Mouse (Mus musculus) liver, adult 2 months (tissue): Measurements from ENCODE around the gene Fam107b. TPM values are rescaled to one million over a fixed set of nuclear protein-coding genes. Genes with fewer than 3 reads are reported as not detected.

Source experiments
- DNase-seq: peaks from one replicate; pipeline ENCODE4 v3.0.0-alpha.2; 2011; ENCODE audit warnings: low read depth, low spot score; ENCODE audit errors: extremely low read depth
- H3K27ac ChIP-seq: fragments of 200-500 bp; replicated peaks from 2 replicates; pipeline ENCODE4 v1.5.1; 2012; ENCODE audit warnings: low read depth, mild to moderate bottlenecking, control low read depth, inconsistent platforms, low read length; ENCODE audit not compliant: insufficient read depth
- H3K27me3 ChIP-seq: fragments of 200-500 bp; 2 replicates; pipeline ENCODE4 v1.6.1; 2012; ENCODE audit warnings: mild to moderate bottlenecking, moderate library complexity, low read length, inconsistent platforms; ENCODE audit not compliant: control insufficient read depth, insufficient read depth
- H3K36me3 ChIP-seq: fragments of 200-500 bp; 2 replicates; pipeline ENCODE4 v1.6.1; 2012; ENCODE audit warnings: low read length, inconsistent platforms; ENCODE audit not compliant: control insufficient read depth, insufficient read depth
- H3K4me1 ChIP-seq: fragments of 200-500 bp; 2 replicates; pipeline ENCODE4 v1.6.1; 2011; ENCODE audit warnings: low read length; ENCODE audit not compliant: control insufficient read depth, insufficient read depth
- H3K4me3 ChIP-seq: fragments of 200-500 bp; 2 replicates; pipeline ENCODE4 v1.5.1; 2011; ENCODE audit warnings: low read depth, mild to moderate bottlenecking, control low read depth, low read length, moderate library complexity; ENCODE audit not compliant: insufficient read depth
- H3K79me2 ChIP-seq: fragments of 200-500 bp; 2 replicates; pipeline ENCODE4 v1.6.1; 2012; ENCODE audit warnings: inconsistent platforms, mild to moderate bottlenecking, low read length, moderate library complexity; ENCODE audit not compliant: control insufficient read depth, insufficient read depth
- H3K9ac ChIP-seq: fragments of 200-500 bp; 2 replicates; pipeline ENCODE4 v1.6.1; 2012; ENCODE audit warnings: low read depth, mild to moderate bottlenecking, control low read depth, inconsistent platforms, low read length
- CTCF ChIP-seq: fragments of 200-500 bp; IDR thresholded peaks from 2 replicates; pipeline ENCODE4 v1.5.1; 2011; ENCODE audit warnings: low read depth, low read length, control low read depth
- POLR2A ChIP-seq: fragments of 200-500 bp; IDR thresholded peaks from 2 replicates; pipeline ENCODE4 v1.6.1; 2011; ENCODE audit warnings: low read length, control low read depth; ENCODE audit not compliant: insufficient read depth; ENCODE audit errors: extremely low read depth
- WGBS: fragments of 180-500 bp; shearing (Covaris S2); methylation state at CpG from one replicate; pipeline ENCODE4 v1.1.7; 2018; 5-methylcytosine and 5-hydroxymethylcytosine counted together
- polyA plus RNA-seq: library from polyadenylated mRNA; depleted of rRNA; stranded (reverse); fragments of >200 nt; gene quantifications from 2 replicates; pipeline ENCODE4 v1.2.3, GENCODE M21; 2012
- total RNA-seq: library from RNA; depleted of rRNA; stranded (reverse); fragments of >200 nt; gene quantifications from 2 replicates; pipeline ENCODE4 v1.2.3, GENCODE M21; 2014

Gene Fam107b
- total and polyA plus RNA-seq, 2 experiments, result 13.7 to 68.6 TPM

DNA sequence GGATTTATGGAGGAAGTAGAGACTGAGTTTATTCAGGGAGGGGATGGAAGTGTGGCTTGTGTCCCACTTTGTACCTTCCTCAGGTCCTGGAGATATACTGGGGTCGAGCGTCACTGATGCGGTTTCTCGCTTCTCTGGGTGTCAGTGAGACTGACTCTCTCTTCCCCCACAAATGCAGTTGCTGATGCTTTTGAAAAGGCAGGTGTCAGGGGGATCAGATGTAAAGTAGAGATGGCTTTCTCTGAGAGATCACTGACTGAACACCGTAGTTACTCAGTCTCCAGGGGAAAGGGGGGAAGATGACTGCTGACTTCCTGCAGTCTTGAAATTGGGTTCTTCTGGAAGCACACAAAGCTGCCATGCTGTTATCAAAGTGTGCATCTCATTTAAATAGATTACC, 185.6 kb downstream of the Fam107b start:
- H3K27me3 ChIP-seq, result no peaks in the 10 kb centered on the region
- no peak overlapping the region for H3K27ac ChIP-seq
- no peaks in the 10 kb centered on the region for H3K36me3 ChIP-seq
- H3K4me1 ChIP-seq, result peaks cover 18% of the 10 kb centered on the region
- no peak for TF ChIP-seq CTCF
- TF ChIP-seq POLR2A, result no peak
- H3K4me3 ChIP-seq, result no peak overlapping the region
- H3K9ac ChIP-seq, result no peak overlapping the region
- peaks cover 40% of the 10 kb centered on the region; the same call in 1 of the 2 replicates for H3K79me2 ChIP-seq
- 95% methylated on average over 5 of the region's 5 CpGs for WGBS
- DNase-seq, result no peak

- Histone ChIP-seq H3K27ac (no peak overlapping the region), H3K9ac (no peak overlapping the region), H3K4me1 (peaks cover 18% of the 10 kb centered on the region), H3K79me2 (peaks cover 45% of the 10 kb centered on the region), H3K4me3 (no peak overlapping the region), H3K36me3 (no peaks in the 10 kb centered on the region), H3K27me3 (no peaks in the 10 kb centered on the region)
- DNase-seq, result no peak
- no peak for TF ChIP-seq POLR2A
- no peak; the same call in 1 of the 2 replicates for TF ChIP-seq CTCF
- 90% methylated on average over 6 of the region's 6 CpGs for WGBS
Measured at GRCm38 (mm10) chr2:3758406-3758805, 188.1 kb downstream of the Fam107b start.

DNA sequence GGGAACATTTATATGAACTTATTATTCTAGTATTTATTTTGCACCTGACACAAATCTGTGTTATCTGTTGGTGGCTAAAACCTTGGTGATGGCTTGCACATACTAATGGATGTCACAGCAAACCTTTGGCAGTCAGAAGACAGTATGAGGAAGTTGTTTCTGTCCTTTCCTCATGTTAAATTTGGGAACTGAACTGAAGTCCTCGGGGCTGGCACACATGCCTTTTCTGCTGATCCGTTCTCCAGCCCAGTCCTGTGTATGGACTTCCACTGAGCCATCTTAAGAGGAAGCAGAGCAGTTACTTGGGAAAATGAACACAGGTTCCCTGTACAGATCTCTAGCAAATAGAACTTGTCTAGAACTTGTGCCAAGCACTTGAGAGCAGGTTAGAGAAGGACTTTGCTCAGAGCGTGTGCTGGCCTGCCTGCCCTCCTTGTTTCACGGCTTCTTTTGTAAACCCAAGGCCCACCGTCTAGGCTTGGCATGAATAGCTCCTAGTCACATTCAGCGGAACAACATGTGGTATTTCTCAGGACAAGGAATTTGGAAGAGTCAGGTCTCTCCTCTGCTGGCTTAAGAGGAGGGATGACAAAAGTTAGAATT, 190.0 kb downstream of the Fam107b start:
- no peaks in the 10 kb centered on the region for H3K36me3 ChIP-seq
- no peak overlapping the region for H3K4me3 ChIP-seq
- H3K79me2 ChIP-seq, result peaks cover 43% of the 10 kb centered on the region
- peak; percentile 47 for DNase-seq
- WGBS, result 45% methylated on average over 6 of the region's 6 CpGs
- H3K9ac ChIP-seq, result no peak overlapping the region
- H3K27me3 ChIP-seq, result no peaks in the 10 kb centered on the region
- peaks cover 25% of the 10 kb centered on the region for H3K4me1 ChIP-seq
- TF ChIP-seq POLR2A, result no peak
- no peak for TF ChIP-seq CTCF
- peak overlapping the region; percentile 42; the same call in 1 of the 2 replicates for H3K27ac ChIP-seq

DNA sequence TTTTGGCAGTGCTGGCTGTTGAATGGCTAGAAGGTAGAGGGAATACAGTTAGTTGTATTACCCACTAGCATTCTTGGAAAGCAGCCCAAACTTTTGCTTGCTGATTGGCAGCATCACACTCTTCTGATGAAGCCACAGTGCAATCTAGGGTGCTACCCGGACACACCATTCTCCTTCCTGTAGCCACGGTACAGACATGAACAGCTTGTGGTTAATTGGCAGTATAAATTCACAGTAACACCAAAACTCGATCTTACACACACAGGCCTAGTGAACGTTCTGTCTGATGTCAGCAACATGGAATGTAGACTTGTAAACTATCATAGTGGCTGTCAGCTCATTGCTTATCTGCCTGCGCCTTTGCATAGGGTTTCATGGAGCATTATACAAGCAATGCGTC, 193.8 kb downstream of the Fam107b start:
- WGBS, result 45% methylated on average over 6 of the region's 6 CpGs
- Histone ChIP-seq H3K79me2 (peaks cover 38% of the 10 kb centered on the region), H3K27me3 (no peaks in the 10 kb centered on the region), H3K36me3 (no peaks in the 10 kb centered on the region), H3K4me1 (peaks cover 25% of the 10 kb centered on the region), H3K9ac (no peak overlapping the region), H3K27ac (no peak overlapping the region), H3K4me3 (no peak overlapping the region)
- DNase-seq, result peak; percentile 84
- TF ChIP-seq POLR2A (no peak), CTCF (no peak)

- WGBS, result 80% methylated on average over 11 of the region's 11 CpGs
- TF ChIP-seq CTCF (no peak), POLR2A (no peak)
Measured at GRCm38 (mm10) chr2:3765957-3766783, 195.9 kb downstream of the Fam107b start.

DNA sequence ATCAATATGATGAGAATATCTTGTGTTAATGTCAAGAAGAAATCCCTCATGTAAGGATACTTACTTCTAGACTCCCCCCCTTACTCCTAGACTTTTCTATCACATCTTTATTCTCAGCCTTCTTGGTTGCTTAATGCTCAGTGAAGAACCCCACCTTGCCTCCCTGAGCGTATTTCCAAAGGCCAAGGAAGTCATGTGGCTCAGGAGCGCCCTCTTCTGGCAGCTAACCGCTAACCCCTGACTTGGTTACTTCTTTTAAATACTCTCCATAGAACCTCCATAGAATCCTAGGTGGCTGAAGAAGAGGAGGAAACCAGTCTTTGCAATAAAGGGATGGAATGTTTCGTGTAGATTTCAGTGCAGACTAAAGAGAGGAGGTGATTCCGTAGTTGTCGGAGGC, 199.0 kb downstream of the Fam107b start:
- no peak overlapping the region for H3K4me3 ChIP-seq
- peak; percentile 65 for DNase-seq
- H3K36me3 ChIP-seq, result 0 out of 2 replicates have a peak, but pooled peaks cover 4% of the 10 kb centered on the region
- peak overlapping the region; percentile 69 for H3K27ac ChIP-seq
- no peaks in the 10 kb centered on the region for H3K27me3 ChIP-seq
- WGBS, result 33% methylated on average over 6 of the region's 6 CpGs
- no peak overlapping the region for H3K9ac ChIP-seq
- peaks cover 26% of the 10 kb centered on the region; the same call in 1 of the 2 replicates for H3K79me2 ChIP-seq
- peaks cover 18% of the 10 kb centered on the region for H3K4me1 ChIP-seq
- peak; percentile 86 for TF ChIP-seq CTCF
- no peak for TF ChIP-seq POLR2A

More at GRCm38 (mm10) chr2:3765957-3766783, 195.9 kb downstream of the Fam107b start:
- Histone ChIP-seq H3K4me1 (peaks cover 25% of the 10 kb centered on the region), H3K4me3 (no peak overlapping the region), H3K27ac (no peak overlapping the region), H3K27me3 (no peaks in the 10 kb centered on the region), H3K36me3 (no peaks in the 10 kb centered on the region), H3K79me2 (peaks cover 35% of the 10 kb centered on the region), H3K9ac (no peak overlapping the region)
- DNase-seq, result no peak
